In genomic region chr3:9057703-9058102, GRCm38 (mm10) we compare ENCODE assay signal across 6 mouse cellular contexts.
DNase-seq lines count a peak whose midpoint lies in the region; ATAC-seq and TF ChIP-seq lines count a peak whose summit lies in the region.
"Not testable (repeated sequence)": the region's sequence is repeated elsewhere in the genome, so short reads cannot be mapped to it uniquely, and the experiment has no call there.

No protein-coding gene starts in this region.

- 0 out of 2 replicates have a peak overlapping the region, but pooled peaks have one; percentile 2 for H3K4me2 ChIP-seq in CH12.LX (ENCODE audit: insufficient read depth, low read depth, poor library complexity, severe bottlenecking)
- not testable (repeated sequence) for H3K4me2 ChIP-seq in midbrain, embryonic 11.5 days

- H3K4me3 ChIP-seq in CH12.LX (replicated peaks in 1 of 3; ENCODE audit: low read depth in 2 of 3, low read length in 2 of 3, poor library complexity in 1 of 3); ES-Bruce4 (ENCODE audit: low read depth, low read length); ES-E14 (ENCODE audit: insufficient read depth in 1 of 2, low read depth in 1 of 2, low read length in 2 of 2, poor library complexity in 1 of 2, severe bottlenecking in 1 of 2); midbrain, embryonic 11.5 days (ENCODE audit: low read depth, low read length): not testable (repeated sequence)

- not testable (repeated sequence) for H3K9me3 ChIP-seq in CH12.LX (replicated peaks; ENCODE audit: low read length); ES-Bruce4 (replicated peaks; ENCODE audit: control insufficient read depth, insufficient read depth, low read length, poor library complexity, severe bottlenecking); ES-E14 (ENCODE audit: control insufficient read depth, insufficient read depth, low read depth, low read length); midbrain, embryonic 11.5 days (ENCODE audit: control insufficient read depth, low read length)

- H3K4me1 ChIP-seq in CH12.LX (ENCODE audit: control insufficient read depth in 1 of 2, insufficient read depth in 2 of 2); ES-Bruce4 (ENCODE audit: control insufficient read depth, insufficient read depth, low read length); midbrain, embryonic 11.5 days (ENCODE audit: control insufficient read depth, insufficient read depth, low read length): not testable (repeated sequence)
- H3K4me1 ChIP-seq in ES-E14 (ENCODE audit: control insufficient read depth in 2 of 2, insufficient read depth in 2 of 2, low read length in 2 of 2, poor library complexity in 1 of 2): peaks cover 0 to 21% of the 10 kb centered on the region in 2 experiments; a peak in 3 of 4 replicates

- TF ChIP-seq POLR2A in CH12.LX (IDR thresholded peaks at IDR 0.05; ENCODE audit: low read depth, low read length); ES-Bruce4 (IDR thresholded peaks at IDR 0.05; ENCODE audit: insufficient read depth, low read length): not testable (repeated sequence)

- not testable (repeated sequence) for H3K27ac ChIP-seq in CH12.LX (ENCODE audit: insufficient read depth, low read depth); ES-Bruce4 (ENCODE audit: insufficient read depth, low read length); midbrain, embryonic 11.5 days (ENCODE audit: low read depth, low read length)
- peak overlapping the region; percentile 38; the same call in 1 of the 2 replicates for H3K27ac ChIP-seq in ES-E14 (ENCODE audit: insufficient read depth, low read depth, low read length, poor library complexity, severe bottlenecking)

- not testable (repeated sequence) for H3K36me3 ChIP-seq in CH12.LX (replicated peaks in 1 of 2; ENCODE audit: control insufficient read depth in 1 of 2, insufficient read depth in 1 of 2, low read length in 1 of 2); ES-Bruce4 (ENCODE audit: control insufficient read depth, insufficient read depth, low read length, poor library complexity, severe bottlenecking); ES-E14 (ENCODE audit: control insufficient read depth, insufficient read depth, low read length, poor library complexity, severe bottlenecking); midbrain, embryonic 11.5 days (ENCODE audit: control insufficient read depth, insufficient read depth, low read length)

- WGBS in midbrain, embryonic 11.5 days: 41% methylated on average over 3 of the region's 3 CpGs

- TF ChIP-seq EP300 in CH12.LX (IDR thresholded peaks at IDR 0.05; ENCODE audit: low read length): not testable (repeated sequence)
- TF ChIP-seq EP300 in ES-Bruce4 (IDR thresholded peaks at IDR 0.05; ENCODE audit: insufficient read depth, low read depth, low read length): peak; percentile 92

- H3K27me3 ChIP-seq in CH12.LX (replicated peaks); ES-Bruce4 (ENCODE audit: control insufficient read depth, insufficient read depth, low read length, poor library complexity, severe bottlenecking); midbrain, embryonic 11.5 days (ENCODE audit: control insufficient read depth, insufficient read depth, low read length): not testable (repeated sequence)

- not testable (repeated sequence) for TF ChIP-seq CTCF in CH12.LX (conservative IDR thresholded peaks at IDR 0.05 in 1 of 2, IDR thresholded peaks at IDR 0.05 in 1 of 2; ENCODE audit: low read depth in 2 of 2, low read length in 2 of 2); ES-Bruce4 (IDR thresholded peaks at IDR 0.05; ENCODE audit: low read depth, low read length)

- not testable (repeated sequence) for H3K9ac ChIP-seq in CH12.LX (ENCODE audit: insufficient read depth, low read depth); ES-Bruce4 (ENCODE audit: low read depth, poor library complexity, severe bottlenecking); ES-E14 (ENCODE audit: insufficient read depth, low read depth, low read length, poor library complexity, severe bottlenecking); midbrain, embryonic 11.5 days (ENCODE audit: low read length)

- not testable (repeated sequence) for H3K79me2 ChIP-seq in CH12.LX (replicated peaks; ENCODE audit: control insufficient read depth, extremely low read depth, insufficient read depth, poor library complexity, severe bottlenecking)

- not testable (repeated sequence) for TF ChIP-seq RAD21 in CH12.LX (IDR thresholded peaks at IDR 0.05; ENCODE audit: low read depth, low read length)

- in situ Hi-C loops in CH12.LX (cut with MboI; ENCODE audit: low pct_ligation_motif_present, low pct_unique_long_range_greater_than_20kb, low sequenced_read_pairs): loop anchor here (25.0 kb wide), 1 partner anchor 470 kb away; no protein-coding TSS in a partner anchor
- in situ Hi-C loops in ES-E14 (cut with MboI; ENCODE audit: low sequenced_read_pairs in 2 of 2, unreplicated experiment in 2 of 2): loop anchor here in 1 of 2 experiments (25.0 kb wide), 1 partner anchor 445 kb away; no protein-coding TSS in a partner anchor

- dilution Hi-C loops in CH12.LX (cut with MboI; ENCODE audit: extremely low pct_ligation_motif_present, extremely low pct_unique_long_range_greater_than_20kb, low sequenced_read_pairs): not testable (repeated sequence)

- not testable (repeated sequence) for DNase-seq in CH12.LX (ENCODE audit: extremely low read depth); ES-E14 (ENCODE audit: low read depth, low spot score)
- DNase-seq in ZHBTc4 (ENCODE audit: low read depth, low spot score): peak; percentile 81
- DNase-seq in heart, adult 11 months: peak; percentile 40
- peak; percentile 31 for DNase-seq in midbrain, embryonic 11.5 days (ENCODE audit: low spot score, missing footprints)

- ATAC-seq in midbrain, embryonic 11.5 days (ENCODE audit: low FRiP score): not testable (repeated sequence)
